Mouse (Mus musculus) liver, postnatal 0 days (tissue): ENCODE results near the gene Zfp442.
"Not testable (repeated sequence)": the region's sequence is repeated elsewhere in the genome, so short reads cannot be mapped to it uniquely, and the experiment has no call there.

Experiments
- CTCF ChIP-seq: sonication (generic); IDR thresholded peaks from 2 replicates; pipeline ENCODE4 v1.5.1; 2016; ENCODE audit warnings: antibody characterized with exemption, low read depth
- EP300 ChIP-seq: IDR thresholded peaks from 2 replicates; pipeline ENCODE4 v1.6.1; 2016; ENCODE audit warnings: antibody characterized with exemption, low read depth, mild to moderate bottlenecking

DNA sequence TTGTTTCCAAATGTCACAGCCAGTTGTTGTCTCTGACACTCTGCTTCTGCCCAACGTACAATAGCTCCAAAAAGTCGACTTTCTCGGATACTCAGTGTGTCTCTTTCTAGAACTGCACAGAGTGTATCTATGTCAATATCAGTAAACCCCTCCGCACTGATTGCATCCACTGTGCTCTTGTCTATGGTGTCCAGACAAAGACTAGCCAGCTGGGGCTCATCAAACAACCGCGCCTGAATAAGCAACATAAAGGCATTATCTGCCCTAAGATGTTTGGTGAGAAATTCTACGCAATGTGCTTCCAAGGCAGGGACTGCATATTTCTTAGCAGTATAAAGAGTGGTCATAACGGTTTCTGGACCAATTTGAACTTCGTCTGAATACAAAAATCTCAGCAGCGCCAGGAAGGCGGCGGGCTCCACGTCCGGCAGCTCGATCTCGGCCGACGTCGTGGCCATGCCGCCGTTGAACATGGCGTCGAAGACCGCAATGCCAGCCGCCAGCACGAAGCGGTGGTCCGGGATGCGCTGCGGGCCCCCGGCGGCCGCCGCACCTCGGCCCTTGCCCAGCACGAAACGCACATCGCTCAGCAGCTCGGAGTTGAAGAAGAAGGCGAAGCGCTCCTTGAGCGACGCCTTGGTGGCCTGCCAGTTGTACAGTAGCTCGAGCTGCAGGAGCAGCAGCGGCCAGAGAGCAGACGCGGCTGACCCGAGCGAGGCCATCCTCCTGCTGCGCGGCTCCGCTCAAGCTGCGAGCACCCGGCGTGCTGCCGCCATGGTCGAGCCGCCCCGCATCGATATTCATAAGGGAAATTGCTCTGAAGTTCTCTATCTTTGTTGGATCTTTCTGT, 49.1 kb upstream of the Zfp442 start:
- not testable (repeated sequence) for TF ChIP-seq CTCF, EP300
